Mouse (Mus musculus): Measurements from ENCODE around the gene Arih2.

GRCm38 (mm10) chr9:108601986-108602385, 47.2 kb downstream of the Arih2 start:
- TF ChIP-seq CTCF (IDR thresholded peaks at IDR 0.05; ENCODE audit: low read depth, low read length) (no peak), TAL1 (conservative IDR thresholded peaks at IDR 0.05; ENCODE audit: low read depth, low read length) (no peak), GATA1 (IDR thresholded peaks at IDR 0.05; ENCODE audit: borderline replicate concordance, low read length) (no peak), POLR2AphosphoS5 (IDR thresholded peaks at IDR 0.05; ENCODE audit: insufficient replicate concordance, low read depth, low read length) (no peak)
